Mouse (Mus musculus) megakaryocyte, embryonic 14.5 days (primary cell): Measurements from ENCODE around the gene Smarca2. TPM values are rescaled to one million over a fixed set of nuclear protein-coding genes. Genes with fewer than 3 reads are reported as not detected.

Experiments
- H3K27me3 ChIP-seq: replicated peaks from 2 replicates; pipeline ENCODE3; 2012; ENCODE audit warnings: inconsistent platforms
- H3K36me3 ChIP-seq: replicated peaks from 2 replicates; pipeline ENCODE3; 2012; ENCODE audit warnings: low read length, inconsistent platforms, mixed read lengths
- H3K4me1 ChIP-seq: 2 replicates; pipeline ENCODE4 v1.6.1; 2012; ENCODE audit warnings: inconsistent platforms
- H3K4me3 ChIP-seq: replicated peaks from 2 replicates; pipeline ENCODE3; 2012; ENCODE audit warnings: moderate library complexity, mild to moderate bottlenecking, inconsistent platforms
- H3K9me3 ChIP-seq: 2 replicates; pipeline ENCODE4 v1.6.1; 2012; ENCODE audit warnings: inconsistent platforms
- FLI1 ChIP-seq: IDR thresholded peaks from 2 replicates; pipeline ENCODE4 v1.6.1; 2012; ENCODE audit warnings: low read length, inconsistent platforms, mixed read lengths
- GATA1 ChIP-seq: IDR thresholded peaks from 3 replicates; pipeline ENCODE4 v1.6.1; 2012; ENCODE audit warnings: mixed read lengths, low read length, inconsistent platforms, borderline replicate concordance
- polyA plus RNA-seq: library from polyadenylated mRNA; stranded (reverse); fragments of >175 nt; gene quantifications from 2 replicates; pipeline ENCODE4 v1.2.3, GENCODE M21; 2012; ENCODE audit warnings: low replicate concordance; ENCODE audit not compliant: insufficient read depth

Gene Smarca2
- polyA plus RNA-seq, 1 experiment: 16.0 TPM

- Histone ChIP-seq H3K4me3 (no peak overlapping the region), H3K36me3 (no peaks in the 10 kb centered on the region), H3K9me3 (peaks cover 12% of the 10 kb centered on the region), H3K4me1 (peaks cover 11% of the 10 kb centered on the region), H3K27me3 (no peaks in the 10 kb centered on the region)
- TF ChIP-seq GATA1: no peak
- TF ChIP-seq FLI1: no peak
These were observed 189.5 kb downstream of the Smarca2 start for GRCm38 (mm10) chr19:26794315-26794714.

GRCm38 (mm10) chr19:26796006-26796405 lies 191.2 kb downstream of the Smarca2 start:
- Histone ChIP-seq H3K27me3 (no peaks in the 10 kb centered on the region), H3K4me3 (no peak overlapping the region), H3K4me1 (peaks cover 4% of the 10 kb centered on the region; the same call in 1 of the 2 replicates), H3K36me3 (no peaks in the 10 kb centered on the region), H3K9me3 (peaks cover 12% of the 10 kb centered on the region)
- TF ChIP-seq GATA1: no peak
- TF ChIP-seq FLI1: no peak

GRCm38 (mm10) chr19:26804401-26804800 lies 199.6 kb downstream of the Smarca2 start:
- Histone ChIP-seq H3K4me3 (no peak overlapping the region), H3K4me1 (no peaks in the 10 kb centered on the region), H3K27me3 (peaks cover 5% of the 10 kb centered on the region), H3K36me3 (no peaks in the 10 kb centered on the region), H3K9me3 (no peaks in the 10 kb centered on the region)
- TF ChIP-seq FLI1 (no peak), GATA1 (no peak)

GRCm38 (mm10) chr19:26814629-26815028 lies 209.8 kb downstream of the Smarca2 start:
- Histone ChIP-seq H3K36me3 (no peaks in the 10 kb centered on the region), H3K27me3 (no peaks in the 10 kb centered on the region), H3K4me3 (no peak overlapping the region), H3K4me1 (peaks cover 10% of the 10 kb centered on the region), H3K9me3 (peaks cover 15% of the 10 kb centered on the region)
- TF ChIP-seq FLI1: no peak
- TF ChIP-seq GATA1: no peak

- Histone ChIP-seq H3K4me1 (peaks cover 11% of the 10 kb centered on the region), H3K9me3 (peaks cover 11% of the 10 kb centered on the region), H3K27me3 (no peaks in the 10 kb centered on the region), H3K4me3 (no peak overlapping the region), H3K36me3 (no peaks in the 10 kb centered on the region)
- TF ChIP-seq GATA1 (no peak), FLI1 (no peak)
These were observed 213.1 kb downstream of the Smarca2 start for GRCm38 (mm10) chr19:26817901-26818300.
